Mouse (Mus musculus): ENCODE data around the gene Fastk. TPM values are rescaled to one million over a fixed set of nuclear protein-coding genes. Genes with fewer than 3 reads are reported as not detected.
A peak's percentile ranks its signal among the peaks of the same experiment; 100 is the strongest.

The Fastk gene
- polyA plus RNA-seq, 1 experiment from 2014 or later = 107 TPM

DNA sequence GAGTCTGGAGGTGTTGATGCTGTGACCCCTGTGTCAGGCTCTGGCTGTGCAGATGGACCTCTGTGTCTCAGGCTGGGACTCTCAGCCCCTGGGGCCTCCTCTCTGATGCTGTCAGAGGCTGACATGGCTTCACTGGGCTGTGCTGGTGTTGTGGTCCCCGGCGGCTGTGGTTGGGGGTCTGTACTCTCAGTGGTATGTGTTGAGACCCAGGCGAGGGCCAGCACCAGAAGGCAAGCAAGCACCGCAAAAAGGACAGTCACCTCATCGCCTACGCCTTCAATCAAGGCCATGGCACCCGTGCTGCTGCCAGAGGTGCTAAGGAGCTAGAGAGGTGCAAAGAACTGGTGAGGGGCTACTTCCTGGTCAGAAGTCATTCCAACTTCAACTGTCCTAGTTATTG is 1.5 kb upstream of the Fastk start:
- H3K27me3 ChIP-seq (replicated peaks; ENCODE audit: control insufficient read depth, insufficient read depth, low read length) = no peaks in the 10 kb centered on the region
- DNase-seq (ENCODE audit: low spot score) (no peak), ATAC-seq (replicated peaks; ENCODE audit: low FRiP score, low TSS enrichment, low read depth) (no peak)
- peaks cover 22% of the 10 kb centered on the region for H3K36me3 ChIP-seq (ENCODE audit: control insufficient read depth, insufficient read depth, low read length)
- H3K27ac ChIP-seq (ENCODE audit: low read depth) = no peak overlapping the region
- H3K4me2 ChIP-seq (ENCODE audit: low read length) = no peak overlapping the region
- no peak overlapping the region for H3K9ac ChIP-seq (ENCODE audit: low read length)
- H3K4me1 ChIP-seq (replicated peaks; ENCODE audit: control insufficient read depth, insufficient read depth, low read length) = peaks cover 24% of the 10 kb centered on the region
- no peak overlapping the region for H3K4me3 ChIP-seq (ENCODE audit: low read depth, low read length)
- H3K9me3 ChIP-seq (ENCODE audit: control insufficient read depth, low read length) = no peaks in the 10 kb centered on the region
- 91% methylated on average over 7 of the region's 7 CpGs for WGBS

DNA sequence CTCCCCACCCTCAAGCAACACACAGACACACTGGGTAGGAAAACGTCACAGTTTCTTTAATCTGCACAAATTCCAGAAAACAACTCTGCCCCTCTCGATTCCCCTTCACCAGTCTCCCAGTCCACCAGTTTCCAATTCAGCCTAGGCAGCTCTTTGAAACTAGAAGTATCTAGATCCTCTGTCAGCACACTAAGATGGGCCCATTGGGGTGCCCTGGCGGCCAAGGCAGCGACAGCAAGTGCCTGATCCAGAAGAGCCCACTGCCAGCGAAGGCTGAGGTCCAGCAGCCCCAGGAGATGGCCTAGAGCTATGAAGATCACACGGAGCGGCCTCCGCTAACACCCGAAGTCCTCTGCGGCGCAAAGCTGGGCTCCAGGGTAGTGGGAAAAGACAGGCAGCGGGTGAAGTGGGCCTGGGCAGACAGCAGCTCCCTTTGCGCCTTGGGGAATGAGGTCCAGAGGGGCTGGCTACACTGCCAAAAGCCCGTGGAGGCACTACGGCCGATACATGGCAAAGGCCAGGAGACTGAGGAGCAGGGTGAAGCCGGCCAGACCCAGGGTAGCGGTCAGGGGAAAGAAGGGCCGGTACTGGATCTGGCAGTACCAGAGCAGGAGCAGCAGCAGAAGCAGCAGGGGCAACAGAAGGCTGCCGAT is 467 bp upstream of the Fastk start:
- peaks cover 19% of the 10 kb centered on the region for H3K4me1 ChIP-seq (replicated peaks; ENCODE audit: control insufficient read depth, insufficient read depth, low read length)
- 0 out of 2 replicates have a peak, but pooled peaks have one; percentile 1 for ATAC-seq (replicated peaks; ENCODE audit: low FRiP score, low TSS enrichment, low read depth)
- peak overlapping the region; percentile 84 for H3K27ac ChIP-seq (ENCODE audit: low read depth)
- WGBS = 57% methylated on average over 20 of the region's 20 CpGs
- peaks cover 33% of the 10 kb centered on the region for H3K36me3 ChIP-seq (ENCODE audit: control insufficient read depth, insufficient read depth, low read length)
- no peaks in the 10 kb centered on the region for H3K9me3 ChIP-seq (ENCODE audit: control insufficient read depth, low read length)
- no peaks in the 10 kb centered on the region for H3K27me3 ChIP-seq (replicated peaks; ENCODE audit: control insufficient read depth, insufficient read depth, low read length)
- peak overlapping the region; percentile 91 for H3K4me2 ChIP-seq (ENCODE audit: low read length)
- peak overlapping the region; percentile 40 for H3K9ac ChIP-seq (ENCODE audit: low read length)
- no peak for DNase-seq (ENCODE audit: low spot score)
- H3K4me3 ChIP-seq (ENCODE audit: low read depth, low read length) = peak overlapping the region; percentile 89

DNA sequence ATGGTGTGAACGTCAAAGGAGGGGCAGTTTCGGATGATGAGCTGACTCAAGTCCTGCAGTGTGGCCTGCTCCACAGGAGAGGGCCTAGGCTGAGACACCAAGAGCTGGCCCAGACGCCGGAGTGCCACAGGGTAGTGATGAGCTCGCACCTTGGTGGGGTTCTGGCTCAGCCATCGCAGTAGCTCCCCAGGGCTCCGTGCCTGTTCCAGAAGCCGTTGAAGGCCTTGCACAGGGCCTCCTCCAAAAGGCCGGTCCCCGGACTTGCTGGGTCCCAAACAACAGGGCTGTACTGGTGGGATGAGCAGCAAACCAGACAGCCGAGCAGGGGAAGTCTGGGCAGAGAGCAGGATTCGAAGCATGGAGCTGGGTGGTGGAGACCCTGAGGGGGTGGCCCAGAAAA is 1.2 kb downstream of the Fastk start:
- peaks cover 49% of the 10 kb centered on the region for H3K36me3 ChIP-seq (ENCODE audit: control insufficient read depth, insufficient read depth, low read length)
- 85% methylated on average over 12 of the region's 12 CpGs for WGBS
- peaks cover 19% of the 10 kb centered on the region for H3K4me1 ChIP-seq (replicated peaks; ENCODE audit: control insufficient read depth, insufficient read depth, low read length)
- H3K9ac ChIP-seq (ENCODE audit: low read length) = peak overlapping the region; percentile 97
- H3K27ac ChIP-seq (ENCODE audit: low read depth) = no peak overlapping the region
- ATAC-seq (replicated peaks; ENCODE audit: low FRiP score, low TSS enrichment, low read depth) (no peak), DNase-seq (ENCODE audit: low spot score) (no peak)
- peak overlapping the region; percentile 91 for H3K4me2 ChIP-seq (ENCODE audit: low read length)
- H3K9me3 ChIP-seq (ENCODE audit: control insufficient read depth, low read length) = no peaks in the 10 kb centered on the region
- H3K27me3 ChIP-seq (replicated peaks; ENCODE audit: control insufficient read depth, insufficient read depth, low read length) = no peaks in the 10 kb centered on the region
- peak overlapping the region; percentile 89 for H3K4me3 ChIP-seq (ENCODE audit: low read depth, low read length)

DNA sequence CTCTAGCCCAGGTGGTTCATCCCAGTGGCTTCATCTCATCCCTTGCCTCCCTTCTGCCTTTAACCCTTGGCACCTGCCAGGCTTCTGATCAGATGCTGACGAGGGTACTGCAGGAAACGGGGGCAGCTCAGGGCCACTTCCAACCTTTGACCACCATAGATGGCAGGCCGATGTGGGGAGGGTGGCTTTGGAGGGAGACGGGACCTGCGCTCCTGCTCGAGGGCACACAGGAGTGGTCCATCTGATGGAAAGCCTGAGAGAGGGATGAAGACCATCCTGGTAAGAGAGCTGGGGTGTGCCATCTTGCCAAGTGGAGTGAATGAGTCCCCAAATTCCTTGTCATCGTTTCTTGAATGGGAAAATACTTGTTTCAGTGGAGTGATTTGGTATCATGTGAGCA is 1.9 kb downstream of the Fastk start:
- no peak overlapping the region for H3K4me3 ChIP-seq (ENCODE audit: low read depth, low read length)
- H3K4me2 ChIP-seq (ENCODE audit: low read length) = no peak overlapping the region
- no peaks in the 10 kb centered on the region for H3K9me3 ChIP-seq (ENCODE audit: control insufficient read depth, low read length)
- no peak overlapping the region for H3K9ac ChIP-seq (ENCODE audit: low read length)
- peaks cover 56% of the 10 kb centered on the region for H3K36me3 ChIP-seq (ENCODE audit: control insufficient read depth, insufficient read depth, low read length)
- 90% methylated on average over 7 of the region's 7 CpGs for WGBS
- DNase-seq (ENCODE audit: low spot score) (no peak), ATAC-seq (replicated peaks; ENCODE audit: low FRiP score, low TSS enrichment, low read depth) (no peak)
- peaks cover 19% of the 10 kb centered on the region for H3K4me1 ChIP-seq (replicated peaks; ENCODE audit: control insufficient read depth, insufficient read depth, low read length)
- no peaks in the 10 kb centered on the region for H3K27me3 ChIP-seq (replicated peaks; ENCODE audit: control insufficient read depth, insufficient read depth, low read length)
- H3K27ac ChIP-seq (ENCODE audit: low read depth) = no peak overlapping the region

DNA sequence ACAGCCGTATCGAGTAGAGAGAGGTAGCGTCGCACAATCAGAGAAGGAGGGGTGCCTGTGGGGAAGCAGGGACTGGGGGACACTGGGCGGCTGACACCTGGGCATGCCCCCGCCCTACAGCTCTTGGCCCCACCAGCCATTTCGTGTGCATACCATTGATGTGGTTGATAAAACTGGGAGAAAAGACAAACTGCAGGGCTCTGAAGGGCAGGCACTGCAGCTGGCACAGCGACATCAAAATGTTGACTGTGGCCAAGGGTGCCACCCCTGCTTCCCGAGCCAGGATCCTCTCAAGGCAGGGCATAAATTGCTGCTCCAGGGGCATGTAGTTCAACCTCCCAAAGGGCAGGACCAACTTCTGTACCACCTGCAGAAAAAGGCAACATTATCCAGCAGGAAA is 3.1 kb downstream of the Fastk start:
- Histone ChIP-seq H3K27ac (ENCODE audit: low read depth) (no peak overlapping the region), H3K4me2 (ENCODE audit: low read length) (no peak overlapping the region), H3K4me3 (ENCODE audit: low read depth, low read length) (no peak overlapping the region), H3K27me3 (replicated peaks; ENCODE audit: control insufficient read depth, insufficient read depth, low read length) (no peaks in the 10 kb centered on the region), H3K9ac (ENCODE audit: low read length) (no peak overlapping the region), H3K4me1 (replicated peaks; ENCODE audit: control insufficient read depth, insufficient read depth, low read length) (peaks cover 16% of the 10 kb centered on the region), H3K9me3 (ENCODE audit: control insufficient read depth, low read length) (no peaks in the 10 kb centered on the region), H3K36me3 (ENCODE audit: control insufficient read depth, insufficient read depth, low read length) (peaks cover 66% of the 10 kb centered on the region)
- 84% methylated on average over 9 of the region's 9 CpGs for WGBS
- DNase-seq (ENCODE audit: low spot score) (no peak), ATAC-seq (replicated peaks; ENCODE audit: low FRiP score, low TSS enrichment, low read depth) (no peak)

DNA sequence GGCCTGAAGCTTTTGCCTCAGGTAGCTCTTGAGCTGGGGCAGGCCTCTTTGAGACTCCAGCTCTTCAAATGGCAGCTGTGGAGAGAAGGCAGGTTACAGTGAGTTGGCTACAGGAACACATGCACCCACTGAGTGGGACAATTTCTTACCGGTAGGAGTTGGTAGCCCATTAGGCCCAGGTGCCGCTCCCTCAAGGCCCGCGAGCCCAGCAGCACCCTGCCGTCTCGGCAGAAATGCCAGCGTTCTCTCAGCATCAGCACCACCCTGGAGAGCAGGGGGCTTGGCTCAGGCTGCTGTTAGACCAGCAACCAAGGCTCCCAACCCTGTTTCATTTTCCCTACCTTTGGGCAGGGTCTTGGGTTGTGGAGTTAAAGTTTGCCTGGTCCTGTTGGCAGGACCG is 3.9 kb downstream of the Fastk start:
- ATAC-seq (replicated peaks; ENCODE audit: low FRiP score, low TSS enrichment, low read depth) = no peak

DNA sequence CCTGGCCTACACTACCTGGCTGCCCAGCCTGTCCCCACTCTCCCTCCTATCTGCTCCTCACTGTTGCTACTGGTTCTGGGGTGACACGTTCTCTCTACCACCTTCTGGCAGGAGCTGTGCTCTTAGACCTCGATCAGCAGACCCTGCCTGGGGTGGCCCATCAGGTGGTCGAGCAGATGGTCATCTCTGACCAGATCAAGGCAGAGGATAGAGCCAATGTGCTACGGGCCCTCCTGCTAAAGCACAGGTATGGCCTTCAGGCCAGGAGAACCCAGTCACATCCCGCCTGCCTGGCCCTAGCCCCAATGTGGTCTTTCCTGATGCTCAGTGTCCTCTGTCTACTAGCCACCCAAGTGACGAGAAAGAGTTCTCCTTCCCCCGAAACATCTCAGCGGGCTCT is 11.1 kb downstream of the Fastk start:
- Histone ChIP-seq H3K36me3 (ENCODE audit: control insufficient read depth, insufficient read depth, low read length) (peaks cover 97% of the 10 kb centered on the region), H3K4me1 (replicated peaks; ENCODE audit: control insufficient read depth, insufficient read depth, low read length) (no peaks in the 10 kb centered on the region), H3K9me3 (ENCODE audit: control insufficient read depth, low read length) (no peaks in the 10 kb centered on the region), H3K4me3 (ENCODE audit: low read depth, low read length) (no peak overlapping the region), H3K9ac (ENCODE audit: low read length) (no peak overlapping the region), H3K27ac (ENCODE audit: low read depth) (no peak overlapping the region), H3K27me3 (replicated peaks; ENCODE audit: control insufficient read depth, insufficient read depth, low read length) (no peaks in the 10 kb centered on the region), H3K4me2 (ENCODE audit: low read length) (no peak overlapping the region)
- 90% methylated on average over 8 of the region's 8 CpGs for WGBS
- ATAC-seq (replicated peaks; ENCODE audit: low FRiP score, low TSS enrichment, low read depth) = no peak
- DNase-seq (ENCODE audit: low spot score) = no peak

More for the DNA sequence above, 3.9 kb downstream of the Fastk start:
- Histone ChIP-seq H3K9me3 (ENCODE audit: control insufficient read depth, low read length) (no peaks in the 10 kb centered on the region), H3K4me3 (ENCODE audit: low read depth, low read length) (no peak overlapping the region), H3K36me3 (ENCODE audit: control insufficient read depth, insufficient read depth, low read length) (peaks cover 74% of the 10 kb centered on the region), H3K27me3 (replicated peaks; ENCODE audit: control insufficient read depth, insufficient read depth, low read length) (no peaks in the 10 kb centered on the region), H3K9ac (ENCODE audit: low read length) (no peak overlapping the region), H3K4me2 (ENCODE audit: low read length) (no peak overlapping the region), H3K4me1 (replicated peaks; ENCODE audit: control insufficient read depth, insufficient read depth, low read length) (peaks cover 16% of the 10 kb centered on the region), H3K27ac (ENCODE audit: low read depth) (no peak overlapping the region)
- DNase-seq (ENCODE audit: low spot score) = no peak
- WGBS = 95% methylated on average over 8 of the region's 8 CpGs

DNA sequence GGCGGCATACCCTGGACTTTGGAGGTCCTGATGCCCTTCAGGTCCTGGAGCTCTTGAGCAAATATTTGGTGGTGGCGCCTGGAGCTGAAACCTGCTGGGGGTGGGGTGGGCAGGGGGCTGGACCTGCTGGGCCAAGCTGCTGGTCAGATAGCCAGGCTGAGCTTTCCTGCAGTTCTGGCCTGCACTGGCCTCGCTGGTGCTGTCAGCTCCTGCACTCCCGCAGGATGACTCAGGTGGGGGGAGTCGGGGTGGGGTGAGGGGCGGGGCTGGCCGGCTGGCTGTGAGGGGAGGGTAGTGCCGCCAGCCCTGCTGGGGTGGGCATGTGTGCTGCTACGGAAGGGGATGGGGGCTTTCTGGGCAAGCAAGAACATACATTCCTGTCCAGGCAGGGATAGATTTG is 16.5 kb downstream of the Fastk start:
- Histone ChIP-seq H3K27ac (ENCODE audit: low read depth) (peak overlapping the region; percentile 44), H3K36me3 (ENCODE audit: control insufficient read depth, insufficient read depth, low read length) (peaks cover 45% of the 10 kb centered on the region), H3K27me3 (replicated peaks; ENCODE audit: control insufficient read depth, insufficient read depth, low read length) (no peaks in the 10 kb centered on the region), H3K4me2 (ENCODE audit: low read length) (peak overlapping the region; percentile 29), H3K9ac (ENCODE audit: low read length) (no peak overlapping the region), H3K4me1 (replicated peaks; ENCODE audit: control insufficient read depth, insufficient read depth, low read length) (peaks cover 29% of the 10 kb centered on the region), H3K9me3 (ENCODE audit: control insufficient read depth, low read length) (no peaks in the 10 kb centered on the region), H3K4me3 (ENCODE audit: low read depth, low read length) (peak overlapping the region; percentile 22)
- ATAC-seq (replicated peaks; ENCODE audit: low FRiP score, low TSS enrichment, low read depth) (no peak), DNase-seq (ENCODE audit: low spot score) (peak; percentile 64)
- WGBS = 15% methylated on average over 9 of the region's 9 CpGs

DNA sequence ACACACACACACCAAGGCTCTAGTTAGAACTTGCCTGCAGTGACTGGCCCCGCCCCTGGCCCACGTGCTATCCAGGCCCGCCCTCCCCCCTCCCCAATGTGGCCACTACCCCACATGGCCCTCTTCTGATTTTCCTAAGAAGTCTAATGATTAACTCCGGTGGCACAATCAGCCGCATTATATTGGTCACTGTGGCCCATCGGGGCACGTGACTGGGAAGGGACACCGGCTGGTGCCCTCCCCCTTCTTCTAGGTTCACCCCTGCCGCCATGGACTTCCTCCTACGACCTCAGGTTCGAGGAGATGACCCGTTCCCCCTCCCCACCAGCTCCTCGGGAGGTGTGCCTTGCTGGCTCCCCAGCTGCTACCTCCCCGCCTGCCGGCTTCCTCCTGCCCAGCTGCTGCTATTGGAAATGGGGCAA is 17.1 kb downstream of the Fastk start:
- H3K4me3 ChIP-seq (ENCODE audit: low read depth, low read length) = peak overlapping the region; percentile 22
- DNase-seq (ENCODE audit: low spot score) (peak; percentile 72), ATAC-seq (replicated peaks; ENCODE audit: low FRiP score, low TSS enrichment, low read depth) (peak; percentile 45)
- no peak overlapping the region for H3K9ac ChIP-seq (ENCODE audit: low read length)
- H3K36me3 ChIP-seq (ENCODE audit: control insufficient read depth, insufficient read depth, low read length) = peaks cover 39% of the 10 kb centered on the region
- peak overlapping the region; percentile 44; the same call in 1 of the 2 replicates for H3K27ac ChIP-seq (ENCODE audit: low read depth)
- no peaks in the 10 kb centered on the region for H3K9me3 ChIP-seq (ENCODE audit: control insufficient read depth, low read length)
- peak overlapping the region; percentile 88 for H3K4me2 ChIP-seq (ENCODE audit: low read length)
- no peaks in the 10 kb centered on the region for H3K27me3 ChIP-seq (replicated peaks; ENCODE audit: control insufficient read depth, insufficient read depth, low read length)
- H3K4me1 ChIP-seq (replicated peaks; ENCODE audit: control insufficient read depth, insufficient read depth, low read length) = peaks cover 29% of the 10 kb centered on the region
- WGBS = 10% methylated on average over 15 of the region's 15 CpGs
